Mouse (Mus musculus): ENCODE data around the gene Ptk7.

Ptk7 gene

GRCm38 (mm10) chr17:46609721-46610514, 19.4 kb downstream of the Ptk7 start:
- no peak for DNase-seq (ENCODE audit: extremely low read depth, low read depth, low spot score)

DNA sequence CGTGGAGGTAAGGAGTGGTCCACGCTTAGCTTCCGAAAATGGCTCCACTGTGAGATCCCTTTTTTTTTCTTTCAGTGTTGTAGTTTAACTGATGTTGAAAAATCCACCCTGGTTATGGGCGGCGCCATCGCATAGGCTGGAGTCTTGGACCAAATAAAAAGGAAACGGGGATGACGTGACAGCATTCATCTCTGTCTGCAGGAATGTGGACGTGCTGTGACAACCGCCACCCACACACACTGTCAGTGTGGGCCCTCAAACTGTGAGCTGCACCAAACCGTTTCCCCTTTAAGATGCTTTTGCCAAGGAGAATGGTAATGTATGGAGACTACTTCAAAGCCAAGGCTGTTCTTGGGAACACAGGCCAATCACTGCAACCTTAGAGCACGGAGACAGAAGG, 23.3 kb downstream of the Ptk7 start:
- DNase-seq (ENCODE audit: extremely low read depth, low read depth, low spot score), result no peak

GRCm38 (mm10) chr17:46605126-46605525, 24.2 kb downstream of the Ptk7 start:
- no peak for DNase-seq (ENCODE audit: extremely low read depth, low read depth, low spot score)

GRCm38 (mm10) chr17:46603229-46603628, 26.1 kb downstream of the Ptk7 start:
- no peak for DNase-seq (ENCODE audit: extremely low read depth, low read depth, low spot score)

DNA sequence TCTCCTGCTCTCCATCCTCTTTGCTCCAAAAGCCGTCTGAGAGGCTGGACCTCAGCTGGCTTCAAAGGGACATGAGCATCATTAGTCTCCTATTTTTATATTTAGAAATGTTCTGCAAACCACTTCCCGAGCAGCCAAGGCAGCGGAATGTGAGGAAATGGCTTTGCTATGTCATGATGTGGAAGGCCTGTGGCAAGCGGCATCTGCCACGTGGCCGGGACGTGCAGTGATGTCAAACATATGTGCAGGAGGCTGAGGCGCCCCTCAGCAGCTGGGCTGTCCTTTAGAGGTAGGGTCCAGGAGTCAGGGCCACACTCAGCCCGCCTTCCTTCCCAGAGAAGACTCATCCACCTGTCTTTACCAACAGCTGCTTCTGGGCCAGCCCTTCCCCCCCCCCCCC, 27.1 kb downstream of the Ptk7 start:
- DNase-seq (ENCODE audit: extremely low read depth, low read depth, low spot score), result no peak

GRCm38 (mm10) chr17:46600569-46600968, 28.7 kb downstream of the Ptk7 start:
- DNase-seq (ENCODE audit: extremely low read depth, low read depth, low spot score), result no peak

GRCm38 (mm10) chr17:46598963-46599362, 30.3 kb downstream of the Ptk7 start:
- no peak for DNase-seq (ENCODE audit: extremely low read depth, low read depth, low spot score)

- no peak for DNase-seq (ENCODE audit: extremely low read depth, low read depth, low spot score)
Observed at GRCm38 (mm10) chr17:46597956-46598355, 31.3 kb downstream of the Ptk7 start.

GRCm38 (mm10) chr17:46595336-46595735, 34.0 kb downstream of the Ptk7 start:
- no peak for DNase-seq (ENCODE audit: extremely low read depth, low read depth, low spot score)

- no peak for DNase-seq (ENCODE audit: extremely low read depth, low read depth, low spot score)
Observed at GRCm38 (mm10) chr17:46594606-46595005, 34.7 kb downstream of the Ptk7 start.

GRCm38 (mm10) chr17:46593124-46593523, 36.2 kb downstream of the Ptk7 start:
- no peak for DNase-seq (ENCODE audit: extremely low read depth, low read depth, low spot score)

DNA sequence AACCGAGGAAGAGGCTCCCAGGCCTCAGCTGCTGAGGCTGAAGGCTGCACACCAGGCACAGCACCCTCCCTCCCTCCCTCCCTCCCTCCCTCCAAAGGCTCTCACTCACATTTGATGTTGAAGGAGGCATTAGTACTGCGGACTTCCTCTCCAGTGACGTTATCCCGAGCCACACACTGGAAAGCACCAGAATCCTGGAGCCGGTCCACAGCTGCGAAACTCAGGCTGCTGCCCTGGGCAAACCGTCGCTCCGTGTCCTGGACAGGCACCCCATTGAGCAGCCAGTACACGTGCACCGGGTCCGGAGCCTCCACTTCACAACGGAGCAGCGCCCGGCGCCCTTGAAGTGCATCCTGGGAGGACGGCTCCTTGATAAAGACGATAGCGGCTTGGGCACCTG, 37.9 kb downstream of the Ptk7 start:
- no peak for DNase-seq (ENCODE audit: extremely low read depth, low read depth, low spot score)

DNA sequence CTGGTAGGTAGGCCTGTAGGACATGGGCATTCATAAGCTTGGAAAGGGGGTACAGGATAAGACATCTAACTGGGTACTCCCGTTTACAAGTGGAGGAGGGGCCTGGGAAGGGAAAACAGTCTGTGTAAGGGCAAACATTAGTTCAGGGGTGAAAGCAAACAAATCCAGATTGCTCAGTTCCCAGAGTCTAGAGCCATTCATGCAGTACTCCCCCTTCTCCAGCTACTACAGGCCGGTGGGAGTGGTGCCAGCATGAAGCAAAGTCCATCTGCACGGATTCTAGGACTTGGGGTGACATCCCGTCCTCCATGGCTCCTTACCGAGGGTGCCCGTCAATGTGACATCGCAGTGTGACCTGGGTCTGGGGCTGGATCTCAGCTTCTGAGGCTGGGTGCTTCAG, 38.9 kb downstream of the Ptk7 start:
- no peak for DNase-seq (ENCODE audit: extremely low read depth, low read depth, low spot score)

DNA sequence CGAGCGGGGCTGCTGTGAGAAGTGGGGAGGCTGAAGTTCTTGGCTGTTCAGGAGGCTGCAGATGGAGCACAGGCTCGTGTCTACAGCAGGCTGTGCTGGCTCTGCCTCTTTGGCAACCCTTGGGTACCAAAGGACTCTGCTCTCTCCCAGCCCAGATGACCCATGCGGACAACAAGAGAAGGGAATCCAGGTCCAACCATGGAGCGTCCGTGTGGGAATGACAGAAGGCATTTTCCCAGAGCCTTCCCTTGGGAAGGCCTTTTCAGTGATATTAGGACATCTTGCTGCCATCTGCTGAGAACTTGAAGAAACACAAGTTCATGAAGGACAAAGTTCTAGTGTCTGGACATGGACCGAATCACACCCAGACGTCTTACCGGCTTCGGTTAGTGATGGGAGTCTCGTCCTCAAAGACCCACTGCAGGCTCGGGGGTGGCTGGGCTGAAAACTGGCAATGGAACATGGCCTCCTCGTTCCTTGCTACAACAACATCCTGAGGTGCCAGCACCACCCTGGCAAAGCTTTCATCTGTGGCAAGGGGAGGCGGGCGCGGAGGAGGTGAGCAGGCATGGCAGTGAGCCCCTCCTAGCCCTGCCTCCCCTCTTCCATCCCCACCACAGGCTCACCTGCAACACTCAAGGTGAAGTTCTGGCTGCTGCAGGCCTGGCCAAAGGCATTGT, 39.5 kb downstream of the Ptk7 start:
- no peak for DNase-seq (ENCODE audit: extremely low read depth, low read depth, low spot score)

- DNase-seq (ENCODE audit: extremely low read depth, low read depth, low spot score), result no peak
Observed at GRCm38 (mm10) chr17:46588913-46589312, 40.4 kb downstream of the Ptk7 start.

- DNase-seq (ENCODE audit: extremely low read depth, low read depth, low spot score), result no peak
Observed at GRCm38 (mm10) chr17:46588173-46588572, 41.1 kb downstream of the Ptk7 start.

GRCm38 (mm10) chr17:46586327-46586726, 43.0 kb downstream of the Ptk7 start:
- no peak for DNase-seq (ENCODE audit: extremely low read depth, low read depth, low spot score)

GRCm38 (mm10) chr17:46578650-46579049, 50.7 kb downstream of the Ptk7 start:
- DNase-seq (ENCODE audit: extremely low read depth, low read depth, low spot score), result no peak

DNA sequence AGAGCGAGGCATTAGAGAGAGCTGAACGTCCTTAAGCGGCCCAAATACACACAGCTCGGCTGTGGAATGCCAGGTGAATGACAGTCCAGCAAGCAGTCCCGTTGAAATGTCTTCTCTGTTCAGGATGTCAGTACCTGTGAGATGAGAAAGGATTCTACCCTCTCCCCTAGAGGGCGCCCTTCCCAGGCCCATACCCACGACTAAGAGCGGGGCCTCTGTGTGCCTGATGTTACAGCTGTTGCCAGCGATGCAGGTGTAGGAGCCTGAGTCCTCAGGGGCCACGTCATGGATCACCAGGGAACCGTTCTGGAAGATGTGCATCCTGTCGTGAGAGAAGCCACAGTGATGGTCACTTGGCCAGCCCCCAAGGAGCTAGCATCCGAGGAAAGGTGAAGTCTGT, 53.2 kb downstream of the Ptk7 start:
- DNase-seq (ENCODE audit: extremely low read depth, low read depth, low spot score), result no peak

DNA sequence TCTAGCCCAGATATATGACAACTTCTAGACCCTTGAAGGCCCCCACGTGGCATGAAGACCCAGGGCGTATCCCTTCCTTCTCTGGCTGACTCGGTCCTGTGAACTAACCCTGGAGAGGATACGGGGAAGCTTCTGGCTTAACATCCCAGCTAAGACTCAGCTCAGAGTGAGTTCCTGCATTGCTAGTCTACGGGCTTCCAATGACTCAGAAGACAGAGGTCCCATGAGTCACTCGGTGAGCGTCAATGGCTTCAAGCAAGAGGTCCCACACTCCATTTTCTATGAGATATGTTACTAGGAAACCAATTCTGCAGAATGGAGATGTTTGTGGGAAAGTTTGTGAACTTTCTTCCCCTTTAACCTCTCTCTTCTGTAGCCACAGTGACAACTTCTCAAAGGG, 54.8 kb downstream of the Ptk7 start:
- no peak for DNase-seq (ENCODE audit: extremely low read depth, low read depth, low spot score)

DNA sequence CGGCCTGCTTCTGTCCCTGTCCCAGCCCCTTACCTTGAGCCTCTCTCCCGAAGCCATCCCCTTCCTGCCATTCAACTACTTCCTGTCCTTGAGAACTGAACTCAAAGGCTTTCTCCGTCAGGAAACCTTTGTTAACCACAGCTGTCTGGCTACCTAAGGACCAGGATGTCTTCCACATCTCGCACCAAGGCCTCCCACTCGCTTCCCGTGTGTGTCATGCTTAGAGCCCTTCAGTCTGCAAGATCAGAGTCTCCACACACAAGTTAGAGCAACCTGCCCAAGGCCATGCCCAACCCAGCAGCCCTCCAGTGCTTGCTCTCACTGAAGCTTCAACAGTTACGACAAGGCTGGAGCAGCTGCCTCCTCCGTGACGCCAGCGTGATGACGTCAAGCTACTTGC, 58.3 kb downstream of the Ptk7 start:
- no peak for DNase-seq (ENCODE audit: extremely low read depth, low read depth, low spot score)

DNA sequence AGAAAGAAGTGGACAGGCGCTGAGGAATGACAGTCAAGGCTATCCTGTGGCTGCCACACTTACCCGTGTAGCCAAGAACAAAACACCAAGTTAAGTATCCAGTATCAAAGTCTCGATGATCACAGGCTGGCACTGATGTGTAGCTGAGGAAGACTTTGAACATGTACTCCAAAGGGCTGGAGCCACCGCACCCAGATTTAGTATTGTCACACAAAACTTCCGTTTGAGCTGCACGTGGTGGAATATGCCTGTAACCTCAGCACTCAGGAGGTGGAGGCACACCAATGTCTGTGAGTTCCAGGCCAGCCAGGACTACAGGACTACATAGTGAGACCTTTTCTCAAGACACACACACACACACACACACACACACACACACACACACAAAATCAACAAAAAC, 70.2 kb downstream of the Ptk7 start:
- no peak for DNase-seq (ENCODE audit: extremely low read depth, low read depth, low spot score)

DNA sequence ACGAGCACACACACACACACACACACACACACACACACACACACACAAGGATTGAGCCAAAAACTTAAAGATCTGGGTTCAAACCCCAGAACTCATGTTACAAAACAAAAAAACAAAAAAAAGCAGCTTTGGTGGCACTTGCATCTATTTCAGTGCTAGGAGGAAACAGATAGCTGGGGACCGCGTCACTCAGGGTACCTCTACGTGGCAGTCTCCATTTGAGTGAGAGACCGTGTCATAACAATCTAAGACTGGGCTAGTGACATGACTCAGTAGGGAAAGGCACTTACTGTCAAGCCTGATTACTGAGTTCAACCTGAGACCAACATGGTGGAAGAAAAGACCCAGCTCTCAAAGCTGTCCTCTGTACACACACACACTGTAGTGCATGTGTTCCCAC, 71.2 kb downstream of the Ptk7 start:
- DNase-seq (ENCODE audit: extremely low read depth, low read depth, low spot score), result no peak
